15 mouse cellular contexts compared by ENCODE assay signal in the genomic region with DNA sequence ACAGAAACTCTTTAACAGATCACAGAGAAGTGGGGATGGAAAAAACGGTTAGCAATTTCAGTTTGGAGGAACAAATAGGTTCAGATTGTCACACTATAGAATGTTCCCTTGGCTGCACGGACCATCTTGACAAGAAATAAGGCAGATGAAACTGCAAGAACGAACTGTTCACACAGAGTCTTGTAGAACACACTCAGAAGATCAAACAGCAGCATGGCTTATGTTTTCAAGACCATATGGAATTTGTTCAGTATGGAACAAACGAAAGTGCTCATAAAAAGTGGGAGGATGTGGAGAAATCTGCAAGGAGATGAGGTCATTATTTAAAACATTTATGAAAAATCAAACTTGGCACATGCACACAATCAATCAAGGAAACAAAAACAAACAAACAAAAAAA. TPM values are rescaled to one million over a fixed set of nuclear protein-coding genes. Genes with fewer than 3 reads are reported as not detected.
DNase-seq lines count a peak whose midpoint lies in the region; ATAC-seq and TF ChIP-seq lines count a peak whose summit lies in the region.
"Had no signal": no experiment of that assay in that cellular context is flagged by ENCODE, and none has a peak within 500 bp of the region (broad histone marks: within the 10 kb centered on the region; RNA-seq: fewer than 3 reads in every experiment).

No protein-coding gene starts in this region.

- H3K4me2 ChIP-seq in embryonic facial prominence, embryonic 11.5 days (ENCODE audit: low read depth, low read length) = no peak overlapping the region
- H3K4me2 ChIP-seq in intestine, embryonic 14.5 days (ENCODE audit: low read length) = no peak overlapping the region
- H3K4me2 ChIP-seq in intestine, postnatal 0 days (replicated peaks; ENCODE audit: low read depth) = no peak overlapping the region
- H3K4me2 ChIP-seq in limb, embryonic 12.5 days = no peak overlapping the region
- H3K4me2 ChIP-seq: liver, embryonic 15.5 days; neural tube, embryonic 13.5 days had no signal

- H3K4me3 ChIP-seq in embryonic facial prominence, embryonic 11.5 days (ENCODE audit: low read depth, low read length) = no peak overlapping the region
- H3K4me3 ChIP-seq in embryonic facial prominence, embryonic 10.5 days = no peak overlapping the region
- no peak overlapping the region for H3K4me3 ChIP-seq in intestine, embryonic 14.5 days (ENCODE audit: low read depth, low read length)
- no peak overlapping the region for H3K4me3 ChIP-seq in intestine, postnatal 0 days (ENCODE audit: low read depth, low read length)
- H3K4me3 ChIP-seq in limb, embryonic 12.5 days (replicated peaks) = no peak overlapping the region
- H3K4me3 ChIP-seq: liver, embryonic 15.5 days; neural tube, embryonic 13.5 days had no signal

- no peak overlapping the region for H3K27ac ChIP-seq in embryonic facial prominence, embryonic 11.5 days (replicated peaks; ENCODE audit: low read depth, low read length)
- no peak overlapping the region for H3K27ac ChIP-seq in embryonic facial prominence, embryonic 10.5 days (replicated peaks)
- peak overlapping the region; percentile 57 for H3K27ac ChIP-seq in intestine, embryonic 14.5 days (ENCODE audit: low read depth)
- H3K27ac ChIP-seq in intestine, postnatal 0 days (ENCODE audit: low read depth, low read length) = no peak overlapping the region
- peak overlapping the region; percentile 29; the same call in 1 of the 2 replicates for H3K27ac ChIP-seq in limb, embryonic 12.5 days
- H3K27ac ChIP-seq: liver, embryonic 15.5 days; neural tube, embryonic 13.5 days had no signal

- H3K4me1 ChIP-seq in embryonic facial prominence, embryonic 11.5 days (ENCODE audit: control insufficient read depth, insufficient read depth, low read length) = no peaks in the 10 kb centered on the region
- peaks cover 14% of the 10 kb centered on the region for H3K4me1 ChIP-seq in embryonic facial prominence, embryonic 10.5 days
- peaks cover 10% of the 10 kb centered on the region; the same call in 1 of the 2 replicates for H3K4me1 ChIP-seq in intestine, embryonic 14.5 days (replicated peaks; ENCODE audit: control insufficient read depth, insufficient read depth, low read length)
- no peaks in the 10 kb centered on the region for H3K4me1 ChIP-seq in intestine, postnatal 0 days (replicated peaks; ENCODE audit: control insufficient read depth, insufficient read depth, low read length)
- H3K4me1 ChIP-seq in limb, embryonic 12.5 days (replicated peaks) = peaks cover 10% of the 10 kb centered on the region
- H3K4me1 ChIP-seq: liver, embryonic 15.5 days had no signal

- no peaks in the 10 kb centered on the region for H3K9me3 ChIP-seq in embryonic facial prominence, embryonic 11.5 days (replicated peaks; ENCODE audit: control insufficient read depth, low read length)
- no peaks in the 10 kb centered on the region for H3K9me3 ChIP-seq in embryonic facial prominence, embryonic 10.5 days
- no peaks in the 10 kb centered on the region for H3K9me3 ChIP-seq in intestine, embryonic 14.5 days (ENCODE audit: control insufficient read depth, low read length)
- H3K9me3 ChIP-seq in intestine, postnatal 0 days (ENCODE audit: control insufficient read depth) = no peaks in the 10 kb centered on the region
- H3K9me3 ChIP-seq in limb, embryonic 12.5 days = no peaks in the 10 kb centered on the region
- H3K9me3 ChIP-seq: liver, embryonic 15.5 days; neural tube, embryonic 13.5 days had no signal

- no peak for ATAC-seq in embryonic facial prominence, embryonic 11.5 days (replicated peaks; ENCODE audit: insufficient number of reproducible peaks, low FRiP score, low TSS enrichment, low read depth)
- ATAC-seq in intestine, embryonic 14.5 days (replicated peaks; ENCODE audit: low FRiP score, low TSS enrichment, low read depth) = no peak
- no peak for ATAC-seq in intestine, postnatal 0 days
- no peak for ATAC-seq in limb, embryonic 12.5 days (ENCODE audit: insufficient number of reproducible peaks, insufficient read depth, low FRiP score, low TSS enrichment, low read depth)
- no peak for ATAC-seq in megakaryocyte progenitor cell, adult 5-6 weeks (replicated peaks; ENCODE audit: poor library complexity)

- H3K27me3 ChIP-seq in embryonic facial prominence, embryonic 11.5 days (ENCODE audit: control insufficient read depth, insufficient read depth, low read length) = no peaks in the 10 kb centered on the region
- no peaks in the 10 kb centered on the region for H3K27me3 ChIP-seq in embryonic facial prominence, embryonic 10.5 days (replicated peaks; ENCODE audit: low read depth, poor library complexity, severe bottlenecking)
- no peaks in the 10 kb centered on the region for H3K27me3 ChIP-seq in intestine, embryonic 14.5 days (replicated peaks; ENCODE audit: control insufficient read depth, insufficient read depth, low read length)
- H3K27me3 ChIP-seq in intestine, postnatal 0 days (replicated peaks; ENCODE audit: control insufficient read depth, insufficient read depth, low read length) = no peaks in the 10 kb centered on the region
- no peaks in the 10 kb centered on the region for H3K27me3 ChIP-seq in limb, embryonic 12.5 days
- H3K27me3 ChIP-seq: liver, embryonic 15.5 days; neural tube, embryonic 13.5 days had no signal

- 51% methylated on average over 4 of the region's 4 CpGs for WGBS in embryonic facial prominence, embryonic 11.5 days
- 64% methylated on average over 4 of the region's 4 CpGs for WGBS in embryonic facial prominence, embryonic 10.5 days
- WGBS in intestine, embryonic 14.5 days = 36% methylated on average over 4 of the region's 4 CpGs
- WGBS in intestine, postnatal 0 days = 50% methylated on average over 4 of the region's 4 CpGs
- 26% methylated on average over 4 of the region's 4 CpGs for WGBS in limb, embryonic 12.5 days

- H3K36me3 ChIP-seq in embryonic facial prominence, embryonic 11.5 days (replicated peaks; ENCODE audit: control insufficient read depth, insufficient read depth, low read depth, low read length) = no peaks in the 10 kb centered on the region
- no peaks in the 10 kb centered on the region for H3K36me3 ChIP-seq in embryonic facial prominence, embryonic 10.5 days (replicated peaks)
- no peaks in the 10 kb centered on the region for H3K36me3 ChIP-seq in intestine, embryonic 14.5 days (ENCODE audit: control insufficient read depth, insufficient read depth, low read length)
- H3K36me3 ChIP-seq in intestine, postnatal 0 days (ENCODE audit: control insufficient read depth, insufficient read depth) = no peaks in the 10 kb centered on the region
- H3K36me3 ChIP-seq in limb, embryonic 12.5 days = no peaks in the 10 kb centered on the region
- H3K36me3 ChIP-seq: liver, embryonic 15.5 days; neural tube, embryonic 13.5 days had no signal

- no peak overlapping the region for H3K9ac ChIP-seq in embryonic facial prominence, embryonic 11.5 days (replicated peaks; ENCODE audit: low read length)
- no peak overlapping the region for H3K9ac ChIP-seq in intestine, embryonic 14.5 days (ENCODE audit: low read length)
- H3K9ac ChIP-seq in intestine, postnatal 0 days (ENCODE audit: low read depth, low read length) = no peak overlapping the region
- no peak overlapping the region for H3K9ac ChIP-seq in limb, embryonic 12.5 days (replicated peaks)
- H3K9ac ChIP-seq: liver, embryonic 15.5 days; neural tube, embryonic 13.5 days had no signal

- no peak for TF ChIP-seq CTCF in intestine, postnatal 0 days (IDR thresholded peaks at IDR 0.05; ENCODE audit: low read depth)

- peak; percentile 9 for DNase-seq in embryonic facial prominence, embryonic 11.5 days (ENCODE audit: low spot score)
- DNase-seq in embryonic facial prominence, embryonic 10.5 days (ENCODE audit: low spot score) = no peak
- DNase-seq in intestine, embryonic 14.5 days (ENCODE audit: low spot score) = no peak
- peak; percentile 50 for DNase-seq in brain, adult 2 months (ENCODE audit: low read depth, low spot score)
- DNase-seq in adipocyte (ENCODE audit: low spot score) = no peak
- DNase-seq: adrenal gland, postnatal 25 days; cerebellum, adult 9-10 months; embryo, embryonic 11 days; kidney, adult 11 months; lung, postnatal 10 days had no signal

RNA-seq across cellular contexts. Expression of a gene that starts 58.2 kb away (rescaled TPM):
- 499 and 596 TPM in 2 replicates for polyA plus RNA-seq in embryonic facial prominence, embryonic 11.5 days (2014; fragmentation: Nextera tagmentation; extraction: Ambion mirVana)
- polyA plus RNA-seq in embryonic facial prominence, embryonic 10.5 days (2016; fragmentation: Nextera tagmentation; extraction: Ambion mirVana) = 225 and 262 TPM in 2 replicates
- 332 and 353 TPM in 2 replicates for polyA plus RNA-seq in intestine, embryonic 14.5 days (2014; fragmentation: Nextera tagmentation; extraction: Ambion mirVana)
- polyA plus RNA-seq in intestine, postnatal 0 days (2015; fragmentation: Nextera tagmentation; extraction: Ambion mirVana) = 120 and 128 TPM in 2 replicates
- 395 and 421 TPM in 2 replicates for polyA plus RNA-seq in limb, embryonic 12.5 days (2016; fragmentation: Nextera tagmentation; extraction: Ambion mirVana)
- not detected in 2 replicates for total RNA-seq in megakaryocyte progenitor cell, adult 5-6 weeks (2015)
- 0.17 and 0.42 TPM in 2 replicates for total RNA-seq in megakaryocyte progenitor cell, adult 5-6 weeks (2017)

Comparison
In these comparisons a context has a peak if more than half of its experiments do, and no peak if none do; other contexts are left out.
1. DNase-seq: peak in embryonic facial prominence, embryonic 11.5 days (single experiment) and brain, adult 2 months (single experiment); none in embryonic facial prominence, embryonic 10.5 days (single experiment), intestine, embryonic 14.5 days (single experiment) and adipocyte (single experiment).
2. H3K27ac ChIP-seq: peak in intestine, embryonic 14.5 days (single experiment) and limb, embryonic 12.5 days (single experiment); none in embryonic facial prominence, embryonic 11.5 days (single experiment), embryonic facial prominence, embryonic 10.5 days (single experiment) and intestine, postnatal 0 days (single experiment).